Mouse (Mus musculus): ENCODE measurements around the gene Tet2.
A peak's percentile ranks its signal among the peaks of the same experiment; 100 is the strongest.
"Not testable (repeated sequence)": the region's sequence is repeated elsewhere in the genome, so short reads cannot be mapped to it uniquely, and the experiment has no call there.

Tet2 gene

GRCm38 (mm10) chr3:133544551-133545303, at the start of gene Tet2:
TSS of gene Tet2 (minus strand) at chr3:133545139.
- DNase-seq (ENCODE audit: low read depth, low spot score), result peak; percentile 85

- not testable (repeated sequence) for DNase-seq (ENCODE audit: low read depth, low spot score)
Observed at GRCm38 (mm10) chr3:133592995-133593394, 48.1 kb upstream of the Tet2 start.

GRCm38 (mm10) chr3:133590506-133591152, 45.7 kb upstream of the Tet2 start:
- DNase-seq (ENCODE audit: low read depth, low spot score), result peak; percentile 34

GRCm38 (mm10) chr3:133585010-133585409, 40.1 kb upstream of the Tet2 start:
- DNase-seq (ENCODE audit: low read depth, low spot score), result no peak

- DNase-seq (ENCODE audit: low read depth, low spot score), result no peak
Observed at GRCm38 (mm10) chr3:133583411-133584025, 38.6 kb upstream of the Tet2 start.

- DNase-seq (ENCODE audit: low read depth, low spot score), result no peak
Observed at GRCm38 (mm10) chr3:133582969-133583368, 38.0 kb upstream of the Tet2 start.

GRCm38 (mm10) chr3:133582096-133582495, 37.2 kb upstream of the Tet2 start:
- DNase-seq (ENCODE audit: low read depth, low spot score), result no peak

- no peak for DNase-seq (ENCODE audit: low read depth, low spot score)
Observed at GRCm38 (mm10) chr3:133581541-133581940, 36.6 kb upstream of the Tet2 start.

- DNase-seq (ENCODE audit: low read depth, low spot score), result no peak
Observed at GRCm38 (mm10) chr3:133579671-133580070, 34.7 kb upstream of the Tet2 start.

GRCm38 (mm10) chr3:133579140-133579539, 34.2 kb upstream of the Tet2 start:
- DNase-seq (ENCODE audit: low read depth, low spot score), result no peak

- no peak for DNase-seq (ENCODE audit: low read depth, low spot score)
Observed at GRCm38 (mm10) chr3:133574969-133575368, 30.0 kb upstream of the Tet2 start.

- peak; percentile 59 for DNase-seq (ENCODE audit: low read depth, low spot score)
Observed at GRCm38 (mm10) chr3:133571961-133572360, 27.0 kb upstream of the Tet2 start.

- DNase-seq (ENCODE audit: low read depth, low spot score), result no peak
Observed at GRCm38 (mm10) chr3:133563503-133564205, 18.7 kb upstream of the Tet2 start.

- DNase-seq (ENCODE audit: low read depth, low spot score), result peak; percentile 55
Observed at GRCm38 (mm10) chr3:133559413-133560114, 14.6 kb upstream of the Tet2 start.

- DNase-seq (ENCODE audit: low read depth, low spot score), result no peak
Observed at GRCm38 (mm10) chr3:133557602-133558001, 12.7 kb upstream of the Tet2 start.

- DNase-seq (ENCODE audit: low read depth, low spot score), result peak; percentile 63
Observed at GRCm38 (mm10) chr3:133557154-133557553, 12.2 kb upstream of the Tet2 start.

GRCm38 (mm10) chr3:133555378-133555777, 10.4 kb upstream of the Tet2 start:
- no peak for DNase-seq (ENCODE audit: low read depth, low spot score)

GRCm38 (mm10) chr3:133554552-133555067, 9.7 kb upstream of the Tet2 start:
- DNase-seq (ENCODE audit: low read depth, low spot score), result no peak

GRCm38 (mm10) chr3:133554092-133554491, 9.2 kb upstream of the Tet2 start:
- DNase-seq (ENCODE audit: low read depth, low spot score), result no peak

- DNase-seq (ENCODE audit: low read depth, low spot score), result peak; percentile 77
Observed at GRCm38 (mm10) chr3:133551941-133552340, 7.0 kb upstream of the Tet2 start.
